Mouse (Mus musculus) adrenal gland, postnatal 36 days (tissue): Measurements from ENCODE around the gene Add3. TPM values are rescaled to one million over a fixed set of nuclear protein-coding genes. Genes with fewer than 3 reads are reported as not detected.
A peak's percentile ranks its signal among the peaks of the same experiment; 100 is the strongest.
"Not testable (repeated sequence)": the region's sequence is repeated elsewhere in the genome, so short reads cannot be mapped to it uniquely, and the experiment has no call there.

Experiments
- DNase-seq, 2 experiments: peaks; one replicate each; pipeline ENCODE4 v3.0.0; 2021; ENCODE audit warnings: mixed read lengths in 1 of 2
- total RNA-seq, 2 experiments: library from RNA; stranded (reverse); gene quantifications; 2 replicates each; pipeline ENCODE4 v1.2.3; 2021

Gene Add3
- total RNA-seq, 2 experiments from 2014 or later = 36.6 to 52.5 TPM

DNA sequence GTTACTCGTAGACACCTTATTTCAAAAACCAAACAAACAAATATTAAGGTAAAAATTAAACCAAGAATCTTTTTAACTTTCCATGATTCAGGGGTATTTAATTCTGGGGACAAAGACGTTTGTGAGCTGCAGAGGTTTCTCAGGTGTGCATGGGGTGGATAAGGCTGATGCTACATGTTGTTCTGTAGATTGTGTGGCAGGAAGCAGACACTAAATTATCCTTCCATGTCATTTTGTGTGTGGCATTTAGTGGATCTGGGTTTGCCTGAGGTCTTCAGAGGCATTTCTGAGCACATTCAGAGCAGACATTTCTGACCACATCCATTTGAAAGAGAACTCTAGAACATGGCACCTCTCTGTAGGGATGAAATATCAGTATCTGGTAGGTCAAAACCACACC, 52.9 kb downstream of the Add3 start:
- no peak for DNase-seq

GRCm38 (mm10) chr19:53193964-53194582, 53.8 kb downstream of the Add3 start:
- DNase-seq = peak in 1 of 2 experiments; percentile 18

GRCm38 (mm10) chr19:53194751-53195520, 54.7 kb downstream of the Add3 start:
- no peak for DNase-seq

DNA sequence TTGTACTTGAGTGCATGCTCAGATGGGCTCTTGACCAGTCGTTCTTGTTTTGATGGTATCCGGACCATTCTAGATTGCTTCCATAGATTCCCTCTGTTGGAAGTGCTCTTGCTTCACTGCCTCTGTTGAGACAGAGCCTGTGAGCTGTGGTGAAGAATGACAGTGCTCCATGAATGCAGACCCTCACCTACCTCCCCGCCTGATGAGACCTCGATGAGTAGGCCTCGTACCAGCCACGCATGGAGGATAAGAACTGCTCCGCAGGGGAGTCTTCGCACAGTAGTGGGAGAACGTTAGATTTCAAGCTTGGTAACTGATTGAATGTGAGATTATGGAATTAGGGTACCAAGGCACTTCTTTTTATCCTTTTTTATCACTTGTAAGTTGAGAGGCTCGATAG, 56.7 kb downstream of the Add3 start:
- no peak for DNase-seq

GRCm38 (mm10) chr19:53197766-53198165, 57.5 kb downstream of the Add3 start:
- DNase-seq = no peak

GRCm38 (mm10) chr19:53198706-53199572, 58.7 kb downstream of the Add3 start:
- DNase-seq = peak in 1 of 2 experiments; percentile 41

DNA sequence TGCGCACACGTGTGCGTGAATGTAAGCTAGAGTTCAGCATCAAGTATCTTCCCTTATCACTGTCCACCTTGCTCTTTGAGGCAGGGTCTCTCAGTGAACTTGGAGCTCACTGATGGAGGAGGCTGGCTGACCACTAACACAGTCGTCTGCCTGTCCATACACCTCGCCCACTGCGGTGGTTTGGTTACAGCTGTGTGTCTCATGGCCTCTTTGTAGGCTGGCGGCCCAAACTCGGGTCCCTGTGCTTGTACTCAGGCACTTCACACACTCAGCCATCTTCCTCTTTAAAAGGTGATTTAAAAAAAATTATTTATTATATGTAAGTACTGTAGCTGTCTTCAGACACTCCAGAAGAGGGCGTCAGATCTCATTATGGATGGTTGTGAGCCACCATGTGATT, 59.5 kb downstream of the Add3 start:
- no peak for DNase-seq

DNA sequence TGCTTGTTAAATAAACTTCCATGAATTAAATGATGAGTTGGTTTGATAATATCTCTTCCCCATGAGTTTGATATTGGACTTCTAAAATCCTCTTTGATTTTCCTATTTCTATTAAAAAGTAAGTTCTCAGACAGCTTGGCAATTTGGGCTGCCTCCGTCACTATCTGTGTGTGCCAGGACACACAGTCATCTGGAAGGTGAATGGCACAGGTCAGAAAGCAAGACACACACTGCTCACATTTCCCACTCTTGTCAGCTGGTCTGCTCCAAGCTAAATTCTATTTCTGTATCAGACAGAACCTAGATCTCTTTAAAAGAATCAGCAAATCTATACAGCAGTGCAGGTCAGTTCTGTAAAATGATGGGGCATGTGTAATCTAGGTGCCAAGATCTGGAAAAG, 61.9 kb downstream of the Add3 start:
- DNase-seq = no peak

DNA sequence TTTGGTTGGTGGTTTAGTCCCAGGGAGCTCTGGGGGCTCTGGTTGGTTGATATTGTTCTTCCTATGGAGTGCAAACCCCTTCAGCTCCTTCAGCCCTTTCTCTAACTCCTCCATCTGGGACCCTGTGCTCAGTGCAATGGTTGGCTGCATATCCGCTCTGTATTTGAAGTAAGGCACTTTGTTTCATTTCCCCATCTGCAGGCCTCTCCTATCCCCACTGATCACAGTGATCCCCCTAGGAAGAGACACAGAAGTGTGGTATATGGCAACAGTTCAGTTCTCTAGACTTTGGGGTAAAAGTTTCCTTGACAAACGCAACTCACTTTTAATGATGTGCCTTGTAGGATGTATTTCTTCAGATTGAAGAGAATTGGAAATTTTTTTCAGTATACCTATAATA, 66.7 kb downstream of the Add3 start:
- no peak for DNase-seq

DNA sequence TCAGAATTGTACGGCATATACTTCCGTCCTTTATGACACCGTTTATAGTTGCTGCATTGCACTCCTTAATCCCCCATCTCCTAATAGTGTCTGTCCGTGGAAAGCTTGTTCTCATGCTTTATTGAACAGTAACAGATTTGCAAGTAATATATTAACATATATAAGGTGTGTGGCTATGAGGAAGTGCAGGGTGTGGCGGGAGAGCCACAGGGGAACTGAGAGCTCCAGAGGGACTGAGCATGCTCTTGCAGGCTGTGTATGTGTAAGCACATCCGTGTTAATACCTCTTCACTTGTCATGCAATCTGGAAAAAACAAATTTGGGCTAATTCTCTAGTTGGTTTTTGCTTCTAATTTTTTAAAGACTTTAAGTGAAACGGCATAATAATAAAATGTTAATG, 68.6 kb downstream of the Add3 start:
- DNase-seq = no peak

DNA sequence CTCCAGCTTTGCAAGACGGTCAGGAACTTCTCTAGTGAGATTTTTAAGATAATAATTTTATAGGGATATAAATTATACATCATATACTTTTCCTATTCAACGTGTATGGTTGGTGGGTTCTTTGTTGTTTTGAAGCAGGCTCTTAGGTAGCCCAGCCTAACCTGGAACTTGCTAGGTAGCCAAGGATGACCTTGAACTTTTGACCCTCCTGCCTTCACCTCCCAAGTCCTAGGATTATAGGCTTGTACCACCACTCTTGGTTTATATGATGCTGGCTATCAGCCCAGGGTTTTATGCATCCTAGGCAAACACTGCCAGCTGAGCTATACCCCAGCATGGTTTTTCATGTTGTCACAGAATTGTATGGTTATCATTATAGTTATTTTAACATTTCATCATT, 70.0 kb downstream of the Add3 start:
- DNase-seq = no peak

- DNase-seq = no peak
Measured at GRCm38 (mm10) chr19:53215352-53215751, 75.1 kb downstream of the Add3 start.

DNA sequence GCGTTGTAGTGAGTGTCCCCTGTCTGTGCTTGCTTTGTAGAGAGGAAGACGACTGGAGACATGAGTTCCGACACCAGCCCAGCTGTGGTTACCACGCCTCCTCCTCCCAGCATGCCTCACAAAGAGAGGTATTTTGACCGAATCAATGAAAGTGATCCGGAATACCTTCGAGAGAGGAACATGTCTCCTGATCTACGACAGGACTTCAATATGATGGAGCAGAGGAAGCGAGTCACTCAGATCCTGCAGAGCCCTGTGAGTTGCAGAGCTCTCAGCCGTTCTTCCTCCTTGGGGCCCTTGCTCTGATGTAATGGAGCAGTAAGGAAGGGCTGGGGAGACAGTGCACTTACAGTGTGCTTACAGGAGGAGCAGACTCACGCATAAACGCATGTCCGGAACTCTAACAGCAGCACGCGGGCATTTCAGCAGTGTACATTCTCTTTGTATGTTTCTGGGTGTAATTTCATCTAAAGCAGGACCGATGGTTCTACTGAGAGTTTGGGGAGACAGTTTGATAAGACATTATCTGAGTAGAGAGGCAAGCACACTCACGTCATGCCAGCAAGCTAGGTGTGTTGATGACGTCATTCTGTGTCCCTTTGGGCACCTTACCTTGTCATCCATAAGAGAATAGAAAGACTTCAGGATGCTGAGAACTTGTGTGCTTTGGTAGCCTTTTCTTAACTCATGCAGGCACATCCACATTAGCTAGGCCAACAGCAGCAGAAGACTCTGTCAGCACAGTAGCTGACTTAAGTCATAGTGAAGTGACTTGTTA, 76.7 kb downstream of the Add3 start:
- no peak for DNase-seq

- peak; percentile 58 to 61 for DNase-seq
Measured at GRCm38 (mm10) chr19:53217837-53218236, 77.6 kb downstream of the Add3 start.

DNA sequence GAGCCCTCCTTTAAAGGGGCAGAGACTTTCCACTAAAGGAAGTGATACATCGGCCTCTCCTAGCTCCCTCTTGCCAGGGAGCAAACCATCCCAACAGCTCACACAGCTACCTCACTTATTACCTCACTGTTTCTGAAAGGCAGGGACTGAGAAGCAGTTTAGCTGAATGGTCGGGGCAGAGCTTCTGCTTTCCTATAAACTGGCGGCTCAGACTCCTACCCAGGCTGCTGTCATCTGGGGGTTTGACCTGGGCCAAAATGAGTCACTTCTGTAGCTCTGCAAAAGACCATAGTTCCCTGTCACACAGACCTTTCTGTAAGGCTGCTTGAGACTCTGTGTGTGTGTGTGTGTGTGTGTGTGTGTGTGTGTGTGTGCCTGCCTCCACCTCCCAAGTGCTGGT, 79.1 kb downstream of the Add3 start:
- DNase-seq = peak in 1 of 2 experiments; percentile 26

GRCm38 (mm10) chr19:53221186-53221585, 80.9 kb downstream of the Add3 start:
- DNase-seq = no peak

DNA sequence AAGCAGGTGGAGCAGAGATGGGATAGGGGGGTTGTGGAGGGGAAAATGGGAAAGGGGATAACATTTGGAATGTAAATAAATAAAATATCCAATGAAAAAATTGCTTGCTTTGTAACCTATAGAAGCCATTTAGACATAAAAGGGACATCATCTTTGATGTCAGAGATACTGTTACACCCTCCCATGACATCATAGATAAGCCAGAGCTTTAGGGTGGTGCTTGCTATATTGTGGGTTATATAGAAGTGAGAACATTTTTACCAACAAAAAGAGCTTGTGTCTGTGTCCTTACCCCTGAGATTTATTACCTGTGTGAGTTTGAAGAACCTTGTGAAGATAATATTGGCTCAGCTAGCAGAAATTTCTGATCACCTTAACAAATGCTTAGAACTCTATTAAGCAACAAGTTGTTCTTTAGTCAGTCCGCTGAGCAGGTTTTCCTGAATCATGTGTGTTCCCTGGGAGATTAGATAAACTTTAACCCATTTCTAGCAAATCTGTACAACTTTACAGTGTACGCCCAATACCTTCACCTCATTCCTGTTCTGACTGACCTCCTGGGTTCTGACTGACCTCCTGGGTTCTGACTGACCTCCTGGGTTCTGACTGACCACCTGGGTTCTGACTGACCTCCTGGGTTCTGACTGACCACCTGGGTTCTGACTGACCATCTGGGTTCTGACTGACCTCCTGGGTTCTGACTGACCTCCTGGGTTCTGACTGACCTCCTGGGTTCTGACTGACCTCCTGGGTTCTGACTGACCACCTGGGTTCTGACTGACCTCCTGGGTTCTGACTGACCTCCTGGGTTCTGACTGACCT, 85.2 kb downstream of the Add3 start:
- DNase-seq = not testable (repeated sequence)

DNA sequence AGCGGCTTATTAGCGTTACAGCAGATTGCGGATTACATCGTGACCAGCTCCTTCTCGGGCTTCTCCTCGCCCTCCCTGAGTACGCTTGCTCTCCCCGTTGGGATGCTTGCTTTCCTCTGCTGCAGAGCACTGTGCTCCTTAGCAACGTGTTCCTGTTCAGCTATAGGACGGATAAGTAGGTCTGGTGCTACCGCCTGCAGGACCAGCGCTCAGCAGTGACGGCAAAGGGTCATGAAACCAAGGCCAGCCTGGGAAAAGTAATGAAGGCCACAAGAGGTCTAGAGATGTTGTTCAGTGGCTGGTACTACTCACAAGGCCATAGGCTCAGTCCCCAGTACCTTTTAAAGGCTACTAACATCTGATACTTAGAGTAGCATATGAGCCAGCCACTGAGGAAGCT, 86.4 kb downstream of the Add3 start:
- peak; percentile 57 to 60 for DNase-seq

DNA sequence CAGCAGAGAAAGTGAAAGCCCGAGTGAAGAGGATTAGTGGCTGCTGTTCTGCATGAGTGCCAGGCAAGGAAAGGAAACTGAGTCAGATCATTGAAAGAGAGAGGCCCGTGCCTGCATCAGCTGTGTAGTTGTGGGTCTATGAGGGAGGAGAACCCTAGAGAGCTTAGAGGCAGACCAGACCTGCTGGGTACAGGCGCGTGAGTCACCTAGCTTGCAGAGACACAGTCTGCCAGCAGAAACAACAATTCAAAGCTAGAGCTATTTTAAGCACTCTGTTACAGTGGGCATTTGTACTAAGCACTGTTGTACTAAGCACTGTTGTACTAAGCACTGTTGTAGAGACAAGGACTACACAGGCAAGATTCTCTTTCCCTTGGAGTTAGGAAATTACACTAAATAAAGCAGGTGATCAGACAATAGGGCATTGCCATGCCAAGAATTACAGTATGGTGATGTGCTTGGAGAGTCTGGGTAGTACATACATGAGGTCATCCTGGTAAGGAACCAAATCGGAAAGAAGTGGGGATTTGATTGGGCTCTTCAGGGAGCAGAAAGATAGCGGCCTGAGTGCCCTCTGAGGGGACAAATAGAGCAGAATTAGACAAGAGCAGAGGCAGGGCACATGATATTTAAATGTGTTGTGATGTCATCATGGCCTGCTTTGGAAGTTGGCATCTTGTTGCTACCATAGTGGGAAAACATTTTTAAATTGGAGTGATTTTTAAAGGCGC, 88.0 kb downstream of the Add3 start:
- peak; percentile 21 to 29 for DNase-seq
